Mouse (Mus musculus): ENCODE results near the gene Olfr1373. TPM values are rescaled to one million over a fixed set of nuclear protein-coding genes. Genes with fewer than 3 reads are reported as not detected.
A peak's percentile ranks its signal among the peaks of the same experiment; 100 is the strongest.
"Not testable (repeated sequence)": the region's sequence is repeated elsewhere in the genome, so short reads cannot be mapped to it uniquely, and the experiment has no call there.

Gene Olfr1373
- polyA plus RNA-seq (2015; fragmentation: Nextera tagmentation; extraction: Ambion mirVana), result not detected in 2 replicates

GRCm38 (mm10) chr11:52145428-52145827, at the start of gene Olfr1373:
Gene Olfr1373, minus strand, starts transcription at chr11:52145528.
- WGBS (ENCODE audit: insufficient replicate concordance), result 19% methylated on average over 1 of the region's 1 CpGs
- not testable (repeated sequence) for DNase-seq

DNA sequence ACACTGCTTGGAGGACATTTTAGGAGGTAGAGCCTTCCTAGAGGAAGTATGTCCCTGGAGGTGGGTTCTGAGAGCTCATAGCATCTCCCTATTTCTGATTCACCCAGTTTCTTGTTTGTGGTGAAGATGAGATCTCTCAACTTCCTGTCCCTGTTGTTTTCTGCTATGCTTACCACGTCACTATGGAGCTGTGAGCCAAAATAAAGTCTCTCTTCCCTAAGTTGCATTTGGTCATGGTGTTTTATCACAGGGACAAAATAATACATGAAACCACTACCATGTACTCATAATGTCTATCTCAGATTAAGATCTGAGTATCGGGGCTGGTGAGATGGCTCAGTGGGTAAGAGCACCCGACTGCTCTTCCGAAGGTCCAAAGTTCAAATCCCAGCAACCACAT, 35.3 kb upstream of the Olfr1373 start:
- H3K4me3 ChIP-seq (replicated peaks); H3K9me3 ChIP-seq (replicated peaks); H3K4me2 ChIP-seq; H3K9ac ChIP-seq; ATAC-seq (ENCODE audit: low read depth); H3K4me1 ChIP-seq (replicated peaks); H3K36me3 ChIP-seq; H3K27me3 ChIP-seq; DNase-seq; H3K27ac ChIP-seq: not testable (repeated sequence)
- 57% methylated on average over 4 of the region's 4 CpGs for whole genome bisulfite sequencing (ENCODE audit: insufficient replicate concordance)

More at GRCm38 (mm10) chr11:52145428-52145827, at the start of gene Olfr1373:
- H3K9ac ChIP-seq; H3K4me3 ChIP-seq (replicated peaks); H3K9me3 ChIP-seq (replicated peaks); ATAC-seq (ENCODE audit: low read depth); H3K36me3 ChIP-seq; H3K4me2 ChIP-seq; H3K27ac ChIP-seq; H3K27me3 ChIP-seq; H3K4me1 ChIP-seq (replicated peaks): not testable (repeated sequence)

- H3K36me3 ChIP-seq; H3K27ac ChIP-seq; H3K27me3 ChIP-seq; H3K9me3 ChIP-seq (replicated peaks); DNase-seq; H3K4me2 ChIP-seq; H3K4me1 ChIP-seq (replicated peaks); H3K9ac ChIP-seq; ATAC-seq (ENCODE audit: low read depth); H3K4me3 ChIP-seq (replicated peaks): not testable (repeated sequence)
- WGBS (ENCODE audit: insufficient replicate concordance), result 81% methylated on average over 2 of the region's 3 CpGs
Measured at GRCm38 (mm10) chr11:52179897-52180296, 34.6 kb upstream of the Olfr1373 start.

GRCm38 (mm10) chr11:52168461-52168860, 23.1 kb upstream of the Olfr1373 start:
- 13% methylated on average over 12 of the region's 12 CpGs for WGBS (ENCODE audit: insufficient replicate concordance)
- peaks cover 72% of the 10 kb centered on the region for H3K27me3 ChIP-seq

DNA sequence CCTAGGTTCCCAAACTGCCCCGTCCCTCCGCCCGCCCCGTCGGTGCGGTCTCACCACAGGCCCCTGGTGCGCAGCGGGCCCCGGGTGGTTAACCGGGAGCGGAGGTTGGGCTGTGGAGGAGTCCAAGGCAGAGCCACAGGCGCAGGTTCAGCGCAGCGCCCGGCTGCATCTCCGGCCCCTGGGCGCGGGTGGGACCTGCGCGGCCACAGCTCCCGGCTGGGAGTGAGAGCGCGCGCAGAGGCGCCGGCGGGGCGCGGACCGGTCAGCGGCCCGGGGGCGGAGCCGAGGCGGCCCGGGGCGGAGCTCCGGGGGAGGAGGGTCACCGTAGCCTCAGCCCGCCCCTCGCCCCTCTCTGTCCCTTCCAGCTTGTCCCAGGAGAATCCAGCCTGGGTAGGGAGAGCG, 22.6 kb upstream of the Olfr1373 start:
- ATAC-seq (ENCODE audit: low read depth), result 0 out of 2 replicates have a peak, but pooled peaks have one; percentile 29
- not testable (repeated sequence) for H3K4me1 ChIP-seq (replicated peaks); DNase-seq; H3K9ac ChIP-seq; H3K27ac ChIP-seq; H3K9me3 ChIP-seq (replicated peaks); H3K36me3 ChIP-seq
- 2% methylated on average over 41 of the region's 42 CpGs for WGBS (ENCODE audit: insufficient replicate concordance)
- Histone ChIP-seq H3K27me3 (peaks cover 73% of the 10 kb centered on the region), H3K4me3 (replicated peaks) (peak overlapping the region; percentile 48), H3K4me2 (peak overlapping the region; percentile 63)

More at GRCm38 (mm10) chr11:52168461-52168860, 23.1 kb upstream of the Olfr1373 start:
- Histone ChIP-seq H3K9me3 (replicated peaks) (no peaks in the 10 kb centered on the region), H3K4me3 (replicated peaks) (peak overlapping the region; percentile 48), H3K4me1 (replicated peaks) (0 out of 2 replicates have a peak, but pooled peaks cover 4% of the 10 kb centered on the region), H3K27ac (no peak overlapping the region), H3K9ac (no peak overlapping the region), H3K4me2 (peak overlapping the region; percentile 63), H3K36me3 (no peaks in the 10 kb centered on the region)
- no peak for DNase-seq
- no peak for ATAC-seq (ENCODE audit: low read depth)

- 0 out of 2 replicates have a peak overlapping the region, but pooled peaks have one; percentile 63 for H3K4me2 ChIP-seq
- DNase-seq, result no peak
Measured at GRCm38 (mm10) chr11:52167126-52167525, 21.8 kb upstream of the Olfr1373 start.

GRCm38 (mm10) chr11:52163926-52164325, 18.6 kb upstream of the Olfr1373 start:
- no peak overlapping the region for H3K27ac ChIP-seq
- DNase-seq (no peak), ATAC-seq (ENCODE audit: low read depth) (no peak)
- H3K4me1 ChIP-seq (replicated peaks), result 0 out of 2 replicates have a peak, but pooled peaks cover 4% of the 10 kb centered on the region
- no peak overlapping the region for H3K9ac ChIP-seq
- peaks cover 47% of the 10 kb centered on the region for H3K27me3 ChIP-seq
- H3K4me2 ChIP-seq, result no peak overlapping the region
- no peaks in the 10 kb centered on the region for H3K36me3 ChIP-seq
- WGBS (ENCODE audit: insufficient replicate concordance), result 21% methylated on average over 10 of the region's 10 CpGs
- no peak overlapping the region for H3K4me3 ChIP-seq (replicated peaks)
- no peaks in the 10 kb centered on the region for H3K9me3 ChIP-seq (replicated peaks)

More at GRCm38 (mm10) chr11:52167126-52167525, 21.8 kb upstream of the Olfr1373 start:
- Histone ChIP-seq H3K27me3 (peaks cover 66% of the 10 kb centered on the region), H3K9ac (no peak overlapping the region), H3K36me3 (no peaks in the 10 kb centered on the region), H3K4me1 (replicated peaks) (0 out of 2 replicates have a peak, but pooled peaks cover 4% of the 10 kb centered on the region), H3K27ac (no peak overlapping the region), H3K4me3 (replicated peaks) (0 out of 2 replicates have a peak overlapping the region, but pooled peaks have one; percentile 16), H3K9me3 (replicated peaks) (no peaks in the 10 kb centered on the region)
- 1% methylated on average over 21 of the region's 21 CpGs for WGBS (ENCODE audit: insufficient replicate concordance)
- no peak for ATAC-seq (ENCODE audit: low read depth)

DNA sequence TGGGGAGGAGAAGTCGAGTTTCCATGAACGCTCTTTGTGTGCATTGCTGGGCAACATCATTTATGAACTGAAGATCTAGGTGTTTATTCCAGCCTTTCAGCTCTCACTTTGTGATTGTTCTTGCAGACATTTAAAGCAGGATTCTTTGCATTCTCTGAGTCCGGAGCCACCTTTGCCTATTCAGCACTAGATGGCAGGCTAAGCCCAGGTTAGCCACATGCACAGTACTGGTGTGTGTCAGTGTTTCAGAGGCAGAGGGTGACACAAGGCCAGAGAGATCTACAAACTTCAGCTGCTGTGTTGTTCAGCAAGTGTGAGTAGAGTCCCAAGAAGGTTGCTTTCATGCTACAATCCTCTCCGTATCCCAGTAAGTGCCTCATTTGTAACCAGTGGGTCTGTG, 1.7 kb downstream of the Olfr1373 start:
- 29% methylated on average over 4 of the region's 4 CpGs for WGBS (ENCODE audit: insufficient replicate concordance)
- not testable (repeated sequence) for H3K36me3 ChIP-seq; H3K4me3 ChIP-seq (replicated peaks); H3K4me2 ChIP-seq; H3K27ac ChIP-seq; H3K9me3 ChIP-seq (replicated peaks); H3K4me1 ChIP-seq (replicated peaks); DNase-seq; H3K27me3 ChIP-seq; H3K9ac ChIP-seq; ATAC-seq (ENCODE audit: low read depth)

DNA sequence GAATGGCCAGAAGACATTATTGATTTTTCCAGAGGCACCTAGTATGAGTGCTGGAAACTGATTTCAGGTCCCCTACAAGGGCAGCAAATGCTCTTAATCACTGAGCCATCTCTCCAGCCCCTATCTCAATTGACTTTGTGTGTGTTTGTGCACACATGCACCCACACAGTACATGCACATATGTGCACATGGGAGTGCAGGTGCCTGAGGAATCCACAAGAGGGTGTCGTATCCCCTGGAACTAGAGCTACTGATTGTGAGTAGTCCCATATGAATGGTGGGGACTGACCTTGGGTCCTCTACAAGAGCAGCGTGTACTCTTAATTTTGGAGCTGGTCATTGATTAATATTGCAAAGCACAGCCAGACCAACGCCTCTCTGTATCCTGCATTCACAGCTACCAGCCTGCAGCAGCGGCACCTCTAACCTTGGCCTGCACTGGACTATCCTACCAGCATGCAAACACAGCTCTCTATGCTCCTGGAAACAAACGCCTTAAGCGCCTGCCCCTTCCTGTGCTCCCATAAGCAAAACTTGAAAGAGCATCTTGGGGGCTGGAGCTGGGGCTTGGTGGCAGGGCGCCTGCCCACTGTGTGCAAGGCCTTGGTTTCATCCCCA, 14.8 kb downstream of the Olfr1373 start:
- ATAC-seq (ENCODE audit: low read depth), result 0 out of 2 replicates have a peak, but pooled peaks have one; percentile 31
- no peak for DNase-seq
- no peak overlapping the region for H3K27ac ChIP-seq
- no peaks in the 10 kb centered on the region for H3K4me1 ChIP-seq (replicated peaks)
- H3K9ac ChIP-seq, result no peak overlapping the region
- no peaks in the 10 kb centered on the region for H3K27me3 ChIP-seq
- H3K4me3 ChIP-seq (replicated peaks), result no peak overlapping the region
- WGBS (ENCODE audit: insufficient replicate concordance), result 75% methylated on average over 7 of the region's 7 CpGs
- H3K4me2 ChIP-seq, result no peak overlapping the region
- no peaks in the 10 kb centered on the region for H3K9me3 ChIP-seq (replicated peaks)
- H3K36me3 ChIP-seq, result no peaks in the 10 kb centered on the region; the same call in 1 of the 2 replicates

DNA sequence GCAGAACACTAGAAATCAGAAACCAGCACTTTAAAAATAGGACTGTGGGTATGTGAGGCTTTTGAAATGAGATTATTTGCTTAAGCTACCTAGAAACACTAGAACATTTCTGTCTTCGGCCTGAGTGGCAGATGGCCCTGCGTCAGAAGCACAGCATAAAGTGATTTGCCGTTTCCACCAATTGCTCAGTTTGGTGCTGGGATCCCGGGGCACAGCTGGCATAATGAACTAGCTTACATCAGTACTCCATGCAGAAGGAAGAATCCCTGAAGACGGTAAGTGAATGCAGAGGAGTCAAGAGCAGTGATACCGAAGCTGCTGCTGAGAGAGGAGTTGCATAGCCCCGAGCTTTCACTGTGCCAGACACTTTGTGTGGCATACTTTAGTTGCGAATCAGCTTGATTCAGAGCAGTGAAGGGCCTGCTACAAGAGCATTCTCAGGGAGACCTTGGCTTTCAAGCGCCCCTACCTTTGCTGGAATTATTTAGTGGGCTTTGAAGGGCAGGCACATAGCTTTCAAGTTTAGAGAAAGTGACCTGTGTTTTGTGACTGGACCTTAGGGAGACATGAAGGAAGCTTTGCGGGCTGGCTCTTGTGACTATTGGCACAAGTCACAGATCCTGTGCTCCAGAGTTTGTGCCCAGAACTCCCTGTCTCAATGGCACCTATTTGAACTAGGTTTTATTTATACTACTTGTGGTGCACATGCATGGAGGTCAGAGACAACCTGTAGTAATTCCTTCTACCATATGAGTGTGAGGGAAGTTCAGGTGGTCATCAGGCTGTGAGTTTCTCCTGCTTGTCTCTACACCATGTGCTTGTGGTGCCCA, 15.5 kb downstream of the Olfr1373 start:
- no peaks in the 10 kb centered on the region for H3K9me3 ChIP-seq (replicated peaks)
- H3K36me3 ChIP-seq, result peaks cover 6% of the 10 kb centered on the region
- H3K4me2 ChIP-seq, result no peak overlapping the region
- H3K27me3 ChIP-seq, result no peaks in the 10 kb centered on the region
- no peak for ATAC-seq (ENCODE audit: low read depth)
- no peak overlapping the region for H3K9ac ChIP-seq
- H3K4me3 ChIP-seq (replicated peaks), result no peak overlapping the region
- H3K4me1 ChIP-seq (replicated peaks), result 0 out of 2 replicates have a peak, but pooled peaks cover 5% of the 10 kb centered on the region
- 77% methylated on average over 10 of the region's 10 CpGs for WGBS (ENCODE audit: insufficient replicate concordance)
- no peak overlapping the region for H3K27ac ChIP-seq
- DNase-seq, result no peak

DNA sequence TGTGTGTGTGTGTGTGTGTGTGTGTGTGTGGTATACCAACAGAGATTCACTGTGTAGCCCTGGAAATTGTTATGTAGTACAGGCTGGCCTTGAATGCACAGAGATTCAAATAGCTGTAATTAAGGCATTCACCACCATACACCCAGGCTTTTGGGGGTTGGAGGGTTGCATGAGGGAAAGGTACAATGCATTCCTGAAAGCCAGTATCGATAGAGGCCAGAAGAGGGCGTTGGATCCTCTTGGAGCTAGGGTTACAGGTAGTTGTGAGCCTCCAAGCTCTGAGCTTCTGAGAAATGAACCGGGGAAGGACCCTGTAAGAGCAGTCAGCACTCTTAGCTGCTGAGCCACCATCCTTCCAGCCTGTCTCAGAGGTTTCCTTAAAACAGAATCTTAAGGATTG, 16.2 kb downstream of the Olfr1373 start:
- H3K9me3 ChIP-seq (replicated peaks), result no peaks in the 10 kb centered on the region
- 30% methylated on average over 3 of the region's 3 CpGs for WGBS (ENCODE audit: insufficient replicate concordance)

More for the DNA sequence above, 16.2 kb downstream of the Olfr1373 start:
- Histone ChIP-seq H3K4me3 (replicated peaks) (no peak overlapping the region), H3K9ac (no peak overlapping the region), H3K27me3 (no peaks in the 10 kb centered on the region), H3K4me1 (replicated peaks) (peaks cover 10% of the 10 kb centered on the region; the same call in 1 of the 2 replicates), H3K27ac (no peak overlapping the region), H3K36me3 (peaks cover 13% of the 10 kb centered on the region), H3K4me2 (no peak overlapping the region)
- no peak for ATAC-seq (ENCODE audit: low read depth)
- no peak for DNase-seq
